Mouse (Mus musculus): Measurements from ENCODE around the gene Spata21. TPM values are rescaled to one million over a fixed set of nuclear protein-coding genes. Genes with fewer than 3 reads are reported as not detected.

The Spata21 gene
- polyA plus RNA-seq, 1 experiment = not detected

GRCm38 (mm10) chr4:141096710-141097109 lies 8.6 kb downstream of the Spata21 start:
- H3ac ChIP-seq (ENCODE audit: control insufficient read depth, insufficient read length, low read depth) = no peak overlapping the region
- TF ChIP-seq FOSL1 (IDR thresholded peaks at IDR 0.05; ENCODE audit: insufficient read depth, low read length, poor library complexity, severe bottlenecking) = no peak
- no peak for TF ChIP-seq MAX (IDR thresholded peaks at IDR 0.05)
- TF ChIP-seq MYOD1 (IDR thresholded peaks at IDR 0.05; ENCODE audit: control insufficient read depth, insufficient read length, low read depth) = no peak
- TF ChIP-seq MYOG (IDR thresholded peaks at IDR 0.05; ENCODE audit: control insufficient read depth, extremely low read depth, insufficient read length) = no peak
- no peaks in the 10 kb centered on the region for H3K79me2 ChIP-seq (ENCODE audit: control insufficient read depth, insufficient read depth)
- no peaks in the 10 kb centered on the region for H3K79me3 ChIP-seq (ENCODE audit: low read depth)
- no peak overlapping the region for H3K4me3 ChIP-seq (ENCODE audit: insufficient read depth, poor library complexity, severe bottlenecking)
- H3K36me3 ChIP-seq (ENCODE audit: control insufficient read depth, insufficient read depth) = no peaks in the 10 kb centered on the region
- no peaks in the 10 kb centered on the region for H3K27me3 ChIP-seq (ENCODE audit: control insufficient read depth, insufficient read depth, insufficient read length)

GRCm38 (mm10) chr4:141098935-141099334 lies 10.8 kb downstream of the Spata21 start:
- no peaks in the 10 kb centered on the region for H3K79me2 ChIP-seq (ENCODE audit: control insufficient read depth, insufficient read depth)
- H3K79me3 ChIP-seq (ENCODE audit: low read depth) = no peaks in the 10 kb centered on the region
- H3K36me3 ChIP-seq (ENCODE audit: control insufficient read depth, insufficient read depth) = no peaks in the 10 kb centered on the region
- no peaks in the 10 kb centered on the region for H3K27me3 ChIP-seq (ENCODE audit: control insufficient read depth, insufficient read depth, insufficient read length)
- TF ChIP-seq USF1 (IDR thresholded peaks at IDR 0.05; ENCODE audit: low read depth) (no peak), MYOD1 (IDR thresholded peaks at IDR 0.05; ENCODE audit: control insufficient read depth, insufficient read length, low read depth) (no peak), CEBPB (IDR thresholded peaks at IDR 0.05; ENCODE audit: low read depth) (no peak), FOSL1 (IDR thresholded peaks at IDR 0.05; ENCODE audit: insufficient read depth, low read length, poor library complexity, severe bottlenecking) (no peak), MYOG (IDR thresholded peaks at IDR 0.05; ENCODE audit: control insufficient read depth, extremely low read depth, insufficient read length) (no peak)
- H3K4me3 ChIP-seq (ENCODE audit: insufficient read depth, poor library complexity, severe bottlenecking) = no peak overlapping the region
- no peak overlapping the region for H3ac ChIP-seq (ENCODE audit: control insufficient read depth, insufficient read length, low read depth)

- no peak overlapping the region for H3K4me3 ChIP-seq (ENCODE audit: insufficient read depth, poor library complexity, severe bottlenecking)
- H3K79me3 ChIP-seq (ENCODE audit: low read depth) = no peaks in the 10 kb centered on the region
- no peaks in the 10 kb centered on the region for H3K27me3 ChIP-seq (ENCODE audit: control insufficient read depth, insufficient read depth, insufficient read length)
- no peaks in the 10 kb centered on the region for H3K79me2 ChIP-seq (ENCODE audit: control insufficient read depth, insufficient read depth)
- H3ac ChIP-seq (ENCODE audit: control insufficient read depth, insufficient read length, low read depth) = no peak overlapping the region
- no peaks in the 10 kb centered on the region for H3K36me3 ChIP-seq (ENCODE audit: control insufficient read depth, insufficient read depth)
- TF ChIP-seq FOSL1 (IDR thresholded peaks at IDR 0.05; ENCODE audit: insufficient read depth, low read length, poor library complexity, severe bottlenecking) = no peak
These were observed 11.8 kb downstream of the Spata21 start for GRCm38 (mm10) chr4:141099956-141100355.

GRCm38 (mm10) chr4:141101291-141101690 lies 13.2 kb downstream of the Spata21 start:
- H3K79me3 ChIP-seq (ENCODE audit: low read depth) = no peaks in the 10 kb centered on the region
- TF ChIP-seq USF1 (IDR thresholded peaks at IDR 0.05; ENCODE audit: low read depth) = no peak
- TF ChIP-seq CTCF (IDR thresholded peaks at IDR 0.05; ENCODE audit: control insufficient read depth, insufficient read depth, insufficient read length) = no peak
- TF ChIP-seq MYOD1 (IDR thresholded peaks at IDR 0.05; ENCODE audit: control insufficient read depth, insufficient read length, low read depth) = no peak
- TF ChIP-seq MAX (IDR thresholded peaks at IDR 0.05) = no peak
- TF ChIP-seq FOSL1 (IDR thresholded peaks at IDR 0.05; ENCODE audit: insufficient read depth, low read length, poor library complexity, severe bottlenecking) = no peak
- TF ChIP-seq MYOG (IDR thresholded peaks at IDR 0.05; ENCODE audit: control insufficient read depth, extremely low read depth, insufficient read length) = no peak
- TF ChIP-seq CEBPB (IDR thresholded peaks at IDR 0.05; ENCODE audit: low read depth) = no peak
- H3K79me2 ChIP-seq (ENCODE audit: control insufficient read depth, insufficient read depth) = no peaks in the 10 kb centered on the region
- no peak overlapping the region for H3ac ChIP-seq (ENCODE audit: control insufficient read depth, insufficient read length, low read depth)
- no peak overlapping the region for H3K4me3 ChIP-seq (ENCODE audit: insufficient read depth, poor library complexity, severe bottlenecking)
- H3K36me3 ChIP-seq (ENCODE audit: control insufficient read depth, insufficient read depth) = no peaks in the 10 kb centered on the region
- H3K27me3 ChIP-seq (ENCODE audit: control insufficient read depth, insufficient read depth, insufficient read length) = no peaks in the 10 kb centered on the region

- H3ac ChIP-seq (ENCODE audit: control insufficient read depth, insufficient read length, low read depth) = no peak overlapping the region
- no peaks in the 10 kb centered on the region for H3K27me3 ChIP-seq (ENCODE audit: control insufficient read depth, insufficient read depth, insufficient read length)
- H3K79me3 ChIP-seq (ENCODE audit: low read depth) = no peaks in the 10 kb centered on the region
- TF ChIP-seq CTCF (IDR thresholded peaks at IDR 0.05; ENCODE audit: control insufficient read depth, insufficient read depth, insufficient read length) (no peak), MYOG (IDR thresholded peaks at IDR 0.05; ENCODE audit: control insufficient read depth, extremely low read depth, insufficient read length) (no peak), MYOD1 (IDR thresholded peaks at IDR 0.05; ENCODE audit: control insufficient read depth, insufficient read length, low read depth) (no peak), MAX (IDR thresholded peaks at IDR 0.05) (no peak), CEBPB (IDR thresholded peaks at IDR 0.05; ENCODE audit: low read depth) (no peak), USF1 (IDR thresholded peaks at IDR 0.05; ENCODE audit: low read depth) (no peak), FOSL1 (IDR thresholded peaks at IDR 0.05; ENCODE audit: insufficient read depth, low read length, poor library complexity, severe bottlenecking) (no peak)
- H3K4me3 ChIP-seq (ENCODE audit: insufficient read depth, poor library complexity, severe bottlenecking) = no peak overlapping the region
- no peaks in the 10 kb centered on the region for H3K36me3 ChIP-seq (ENCODE audit: control insufficient read depth, insufficient read depth)
- no peaks in the 10 kb centered on the region for H3K79me2 ChIP-seq (ENCODE audit: control insufficient read depth, insufficient read depth)
These were observed 13.7 kb downstream of the Spata21 start for GRCm38 (mm10) chr4:141101855-141102254.

GRCm38 (mm10) chr4:141106526-141107183 lies 18.5 kb downstream of the Spata21 start:
- Histone ChIP-seq H3K27me3 (ENCODE audit: control insufficient read depth, insufficient read depth, insufficient read length) (no peaks in the 10 kb centered on the region), H3K4me3 (ENCODE audit: insufficient read depth, poor library complexity, severe bottlenecking) (no peak overlapping the region), H3ac (ENCODE audit: control insufficient read depth, insufficient read length, low read depth) (no peak overlapping the region), H3K79me3 (ENCODE audit: low read depth) (no peaks in the 10 kb centered on the region), H3K36me3 (ENCODE audit: control insufficient read depth, insufficient read depth) (peaks cover 3% of the 10 kb centered on the region), H3K79me2 (ENCODE audit: control insufficient read depth, insufficient read depth) (no peaks in the 10 kb centered on the region)
- TF ChIP-seq USF1 (IDR thresholded peaks at IDR 0.05; ENCODE audit: low read depth) = no peak
- TF ChIP-seq CTCF (IDR thresholded peaks at IDR 0.05; ENCODE audit: control insufficient read depth, insufficient read depth, insufficient read length) = no peak
- no peak for TF ChIP-seq CEBPB (IDR thresholded peaks at IDR 0.05; ENCODE audit: low read depth)
- no peak for TF ChIP-seq FOSL1 (IDR thresholded peaks at IDR 0.05; ENCODE audit: insufficient read depth, low read length, poor library complexity, severe bottlenecking)
- no peak for TF ChIP-seq MYOG (IDR thresholded peaks at IDR 0.05; ENCODE audit: control insufficient read depth, extremely low read depth, insufficient read length)
- TF ChIP-seq MYOD1 (IDR thresholded peaks at IDR 0.05; ENCODE audit: control insufficient read depth, insufficient read length, low read depth) = no peak
- TF ChIP-seq MAX (IDR thresholded peaks at IDR 0.05) = no peak

All from C2C12 (cell line).